Mouse (Mus musculus): ENCODE results near the gene Urad. TPM values are rescaled to one million over a fixed set of nuclear protein-coding genes. Genes with fewer than 3 reads are reported as not detected.

The Urad gene
- polyA plus RNA-seq, 1 experiment from 2014 or later: not detected

- DNase-seq (ENCODE audit: low spot score) (no peak), ATAC-seq (replicated peaks; ENCODE audit: low FRiP score, low read depth) (no peak)
- no peak overlapping the region for H3K27ac ChIP-seq
- TF ChIP-seq CTCF (IDR thresholded peaks at IDR 0.05; ENCODE audit: low read depth): no peak
- H3K9ac ChIP-seq (ENCODE audit: low read depth, low read length): no peak overlapping the region
- H3K4me2 ChIP-seq (ENCODE audit: low read length): no peak overlapping the region
- H3K4me3 ChIP-seq (replicated peaks; ENCODE audit: low read depth, low read length): no peak overlapping the region
- no peaks in the 10 kb centered on the region for H3K4me1 ChIP-seq (replicated peaks; ENCODE audit: insufficient read depth, low read length)
- no peaks in the 10 kb centered on the region for H3K36me3 ChIP-seq (ENCODE audit: insufficient read depth, low read length)
- H3K27me3 ChIP-seq (ENCODE audit: insufficient read depth, low read length): peaks cover 96% of the 10 kb centered on the region
- H3K9me3 ChIP-seq (replicated peaks; ENCODE audit: low read length): no peaks in the 10 kb centered on the region
- WGBS: 6% methylated on average over 12 of the region's 12 CpGs
Observed at GRCm38 (mm10) chr5:147272046-147272807, 50.0 kb downstream of the Urad start.

- TF ChIP-seq CTCF (IDR thresholded peaks at IDR 0.05; ENCODE audit: low read depth): no peak
- Histone ChIP-seq H3K36me3 (ENCODE audit: insufficient read depth, low read length) (no peaks in the 10 kb centered on the region), H3K27ac (no peak overlapping the region), H3K4me2 (ENCODE audit: low read length) (no peak overlapping the region), H3K9me3 (replicated peaks; ENCODE audit: low read length) (no peaks in the 10 kb centered on the region), H3K9ac (ENCODE audit: low read depth, low read length) (no peak overlapping the region), H3K4me3 (replicated peaks; ENCODE audit: low read depth, low read length) (no peak overlapping the region), H3K4me1 (replicated peaks; ENCODE audit: insufficient read depth, low read length) (no peaks in the 10 kb centered on the region), H3K27me3 (ENCODE audit: insufficient read depth, low read length) (peaks cover 96% of the 10 kb centered on the region)
- 3% methylated on average over 29 of the region's 29 CpGs for WGBS
- no peak for DNase-seq (ENCODE audit: low spot score)
- ATAC-seq (replicated peaks; ENCODE audit: low FRiP score, low read depth): no peak
Observed at GRCm38 (mm10) chr5:147270673-147271655, 51.3 kb downstream of the Urad start.

GRCm38 (mm10) chr5:147269926-147270672, 52.1 kb downstream of the Urad start, which contains the start of gene Pdx1:
Pdx1 (plus strand) TSS chr5:147269959.
- H3K9me3 ChIP-seq (replicated peaks; ENCODE audit: low read length): no peaks in the 10 kb centered on the region
- 0 out of 2 replicates have a peak within 1 kb of the TSS, but pooled peaks have one; percentile 3 for H3K4me3 ChIP-seq (replicated peaks; ENCODE audit: low read depth, low read length)
- H3K27me3 ChIP-seq (ENCODE audit: insufficient read depth, low read length): peaks cover 96% of the 10 kb centered on the region
- TF ChIP-seq CTCF (IDR thresholded peaks at IDR 0.05; ENCODE audit: low read depth): no peak
- H3K27ac ChIP-seq: no peak within 1 kb of the TSS
- H3K4me1 ChIP-seq (replicated peaks; ENCODE audit: insufficient read depth, low read length): no peaks in the 10 kb centered on the region
- WGBS: 2% methylated on average over 44 of the region's 44 CpGs
- no peak within 1 kb of the TSS for H3K4me2 ChIP-seq (ENCODE audit: low read length)
- ATAC-seq (replicated peaks; ENCODE audit: low FRiP score, low read depth) (no peak), DNase-seq (ENCODE audit: low spot score) (no peak)
- H3K36me3 ChIP-seq (ENCODE audit: insufficient read depth, low read length): no peaks in the 10 kb centered on the region
- H3K9ac ChIP-seq (ENCODE audit: low read depth, low read length): no peak within 1 kb of the TSS

GRCm38 (mm10) chr5:147269371-147269770, 52.9 kb downstream of the Urad start:
- no peak for TF ChIP-seq CTCF (IDR thresholded peaks at IDR 0.05; ENCODE audit: low read depth)
- H3K4me1 ChIP-seq (replicated peaks; ENCODE audit: insufficient read depth, low read length): no peaks in the 10 kb centered on the region
- no peaks in the 10 kb centered on the region for H3K36me3 ChIP-seq (ENCODE audit: insufficient read depth, low read length)

GRCm38 (mm10) chr5:147268728-147269127, 53.5 kb downstream of the Urad start:
- WGBS: 4% methylated on average over 8 of the region's 8 CpGs
- Histone ChIP-seq H3K9ac (ENCODE audit: low read depth, low read length) (no peak overlapping the region), H3K9me3 (replicated peaks; ENCODE audit: low read length) (no peaks in the 10 kb centered on the region), H3K4me2 (ENCODE audit: low read length) (no peak overlapping the region), H3K36me3 (ENCODE audit: insufficient read depth, low read length) (no peaks in the 10 kb centered on the region), H3K4me1 (replicated peaks; ENCODE audit: insufficient read depth, low read length) (no peaks in the 10 kb centered on the region), H3K27ac (no peak overlapping the region), H3K27me3 (ENCODE audit: insufficient read depth, low read length) (peaks cover 89% of the 10 kb centered on the region), H3K4me3 (replicated peaks; ENCODE audit: low read depth, low read length) (no peak overlapping the region)
- ATAC-seq (replicated peaks; ENCODE audit: low FRiP score, low read depth): no peak
- no peak for TF ChIP-seq CTCF (IDR thresholded peaks at IDR 0.05; ENCODE audit: low read depth)
- no peak for DNase-seq (ENCODE audit: low spot score)

More at GRCm38 (mm10) chr5:147269371-147269770, 52.9 kb downstream of the Urad start:
- peaks cover 93% of the 10 kb centered on the region for H3K27me3 ChIP-seq (ENCODE audit: insufficient read depth, low read length)
- no peak overlapping the region for H3K4me2 ChIP-seq (ENCODE audit: low read length)
- no peak overlapping the region for H3K9ac ChIP-seq (ENCODE audit: low read depth, low read length)
- no peak for DNase-seq (ENCODE audit: low spot score)
- H3K4me3 ChIP-seq (replicated peaks; ENCODE audit: low read depth, low read length): no peak overlapping the region
- no peak for ATAC-seq (replicated peaks; ENCODE audit: low FRiP score, low read depth)
- WGBS: 4% methylated on average over 6 of the region's 6 CpGs
- no peaks in the 10 kb centered on the region for H3K9me3 ChIP-seq (replicated peaks; ENCODE audit: low read length)
- no peak overlapping the region for H3K27ac ChIP-seq

Measured in kidney, postnatal 0 days (tissue).